Mouse (Mus musculus) liver, embryonic 14.5 days (tissue): ENCODE measurements around the gene Mrps17. TPM values are rescaled to one million over a fixed set of nuclear protein-coding genes. Genes with fewer than 3 reads are reported as not detected.

Source experiments
- ATAC-seq: fragments of 200-750 bp; cut with Nextera tagmentation; 2 replicates; pipeline ENCODE4 v1.8.0; 2017; ENCODE audit warnings: moderate number of reproducible peaks, mild to moderate bottlenecking, moderate library complexity; ENCODE audit not compliant: insufficient read depth
- DNase-seq, 3 experiments: peaks; one replicate each; pipeline ENCODE4 v3.0.0-alpha.2; 2012 to 2013; ENCODE audit warnings: low read depth in 3 of 3, low spot score in 3 of 3
- H3K27ac ChIP-seq: fragments of 300-500 bp; sonication (generic); 2 replicates; pipeline ENCODE4 v1.5.1; 2014; ENCODE audit warnings: moderate library complexity, mild to moderate bottlenecking, control low read depth, inconsistent platforms
- H3K27me3 ChIP-seq: fragments of 300-500 bp; sonication (generic); 2 replicates; pipeline ENCODE4 v1.6.1; 2014; ENCODE audit warnings: mild to moderate bottlenecking, low read length, moderate library complexity; ENCODE audit not compliant: control insufficient read depth, insufficient read depth
- H3K36me3 ChIP-seq: fragments of 300-500 bp; sonication (generic); replicated peaks from 2 replicates; pipeline ENCODE4 v1.6.1; 2014; ENCODE audit warnings: low read depth; ENCODE audit not compliant: control insufficient read depth, insufficient read depth
- H3K4me1 ChIP-seq, 2 experiments: fragments of 200-500 bp in 1 of 2; fragments of 300-500 bp in 1 of 2; sonication (generic) in 1 of 2; replicated peaks; 2 replicates each; pipeline ENCODE4 v1.6.1; 2012 to 2014; ENCODE audit warnings: antibody characterized with exemption in 1 of 2, inconsistent platforms in 1 of 2, low read length in 1 of 2; ENCODE audit not compliant: control insufficient read depth in 2 of 2, insufficient read depth in 2 of 2
- H3K4me2 ChIP-seq: fragments of 300-500 bp; sonication (generic); 2 replicates; pipeline ENCODE4 v1.6.1; 2014; ENCODE audit warnings: low read depth, mild to moderate bottlenecking, control low read depth, moderate library complexity
- H3K4me3 ChIP-seq, 2 experiments: fragments of 200-500 bp in 1 of 2; fragments of 300-500 bp in 1 of 2; sonication (generic) in 1 of 2; 2 replicates each; pipeline ENCODE4 v1.5.1; 2012 to 2014; ENCODE audit warnings: low read depth in 2 of 2, low read length in 2 of 2, mild to moderate bottlenecking in 2 of 2, control low read depth in 1 of 2, inconsistent platforms in 1 of 2, moderate library complexity in 1 of 2; ENCODE audit not compliant: insufficient read depth in 1 of 2
- H3K9ac ChIP-seq: fragments of 300-500 bp; sonication (generic); replicated peaks from 2 replicates; pipeline ENCODE4 v1.6.1; 2014; ENCODE audit warnings: mild to moderate bottlenecking, control low read depth, moderate library complexity
- H3K9me3 ChIP-seq: fragments of 300-500 bp; sonication (generic); 2 replicates; pipeline ENCODE4 v1.6.1; 2016; ENCODE audit warnings: low read length, mixed read lengths; ENCODE audit not compliant: control insufficient read depth
- CTCF ChIP-seq: IDR thresholded peaks from 2 replicates; pipeline ENCODE4 v1.5.1; 2016; ENCODE audit warnings: antibody characterized with exemption, low read depth, control low read depth
- EP300 ChIP-seq: IDR thresholded peaks from 2 replicates; pipeline ENCODE4 v1.6.1; 2016; ENCODE audit warnings: antibody characterized with exemption, low read depth
- WGBS: fragments of 180-500 bp; shearing (Covaris S2); extraction: QIAGEN DNeasy Blood & Tissue Kit; methylation state at CpG from one replicate; pipeline ENCODE4 v1.1.7; 2014; ENCODE audit not compliant: insufficient replicate concordance; 5-methylcytosine and 5-hydroxymethylcytosine counted together
- polyA plus RNA-seq, 2 experiments: library from polyadenylated mRNA; depleted of rRNA in 1 of 2; stranded (reverse) in 1 of 2; unstranded in 1 of 2; fragments of >200 nt; fragmentation: Nextera tagmentation in 1 of 2; extraction: Ambion mirVana in 1 of 2; gene quantifications; 2 replicates each; pipeline versions ENCODE4 v1.2.1 to v1.2.3; 2012 to 2014

Gene Mrps17
- polyA plus RNA-seq, 2 experiments = 54.6 to 111 TPM

- H3K4me3 ChIP-seq = no peak overlapping the region
- no peak overlapping the region for H3K9ac ChIP-seq
- DNase-seq = no peak
- H3K36me3 ChIP-seq = no peaks in the 10 kb centered on the region; the same call in 1 of the 2 replicates
- H3K4me2 ChIP-seq = no peak overlapping the region
- peak; percentile 68 for TF ChIP-seq CTCF
- no peak for TF ChIP-seq EP300
- no peak for ATAC-seq
- peaks cover 20 to 32% of the 10 kb centered on the region in 2 experiments for H3K4me1 ChIP-seq
- no peak overlapping the region for H3K27ac ChIP-seq
- no peaks in the 10 kb centered on the region for H3K27me3 ChIP-seq
- H3K9me3 ChIP-seq = no peaks in the 10 kb centered on the region
- WGBS = 92% methylated on average over 1 of the region's 1 CpGs
These were observed 25.7 kb downstream of the Mrps17 start for GRCm38 (mm10) chr5:129740976-129741375.

GRCm38 (mm10) chr5:129742903-129743488 lies 27.7 kb downstream of the Mrps17 start:
- ATAC-seq = peak; percentile 93
- 15% methylated on average over 7 of the region's 7 CpGs for WGBS
- no peaks in the 10 kb centered on the region for H3K9me3 ChIP-seq
- TF ChIP-seq CTCF = no peak
- 0 out of 2 replicates have a peak, but pooled peaks have one; percentile 23 for TF ChIP-seq EP300
- H3K9ac ChIP-seq = no peak overlapping the region; the same call in 1 of the 2 replicates
- H3K4me3 ChIP-seq = no peak overlapping the region
- no peaks in the 10 kb centered on the region for H3K27me3 ChIP-seq
- peaks cover 20 to 32% of the 10 kb centered on the region in 2 experiments for H3K4me1 ChIP-seq
- peak overlapping the region; percentile 63 for H3K27ac ChIP-seq
- H3K4me2 ChIP-seq = peak overlapping the region; percentile 48
- peak; percentile 45 to 50 (median 45) for DNase-seq
- H3K36me3 ChIP-seq = no peaks in the 10 kb centered on the region; the same call in 1 of the 2 replicates

GRCm38 (mm10) chr5:129744050-129744449 lies 28.8 kb downstream of the Mrps17 start:
- Histone ChIP-seq H3K4me1 (peaks cover 20 to 32% of the 10 kb centered on the region in 2 experiments), H3K9ac (no peak overlapping the region), H3K4me3 (no peak overlapping the region), H3K36me3 (no peaks in the 10 kb centered on the region; the same call in 1 of the 2 replicates), H3K27ac (peak overlapping the region; percentile 63), H3K9me3 (no peaks in the 10 kb centered on the region), H3K4me2 (peak overlapping the region; percentile 48), H3K27me3 (no peaks in the 10 kb centered on the region)
- TF ChIP-seq CTCF (no peak), EP300 (0 out of 2 replicates have a peak, but pooled peaks have one; percentile 10)
- ATAC-seq = no peak
- WGBS = 34% methylated on average over 6 of the region's 6 CpGs
- no peak for DNase-seq

DNA sequence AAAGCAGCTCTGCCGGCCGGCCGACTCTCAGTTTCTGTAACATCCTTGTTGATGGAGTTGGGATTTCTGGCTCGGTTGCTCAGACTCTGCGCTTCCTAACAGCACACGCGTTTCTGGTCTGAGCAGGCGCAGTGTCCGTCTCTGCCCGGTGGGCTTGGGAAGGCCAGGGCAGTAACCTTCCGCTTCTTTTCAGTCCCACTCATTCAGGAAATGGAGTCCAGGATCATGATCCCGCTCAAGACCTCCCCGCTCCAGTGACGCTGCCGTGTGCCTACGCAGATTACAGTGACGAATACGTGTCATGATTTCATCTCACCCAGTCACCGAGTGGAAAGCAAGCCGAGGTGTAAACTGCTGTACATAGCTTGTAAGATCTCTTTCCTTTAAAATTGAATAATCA lies 41.6 kb downstream of the Mrps17 start:
- H3K4me3 ChIP-seq = no peak overlapping the region
- WGBS = 85% methylated on average over 20 of the region's 20 CpGs
- H3K27ac ChIP-seq = no peak overlapping the region
- no peaks in the 10 kb centered on the region for H3K36me3 ChIP-seq
- TF ChIP-seq CTCF (no peak), EP300 (no peak)
- H3K9me3 ChIP-seq = no peaks in the 10 kb centered on the region
- no peak overlapping the region for H3K9ac ChIP-seq
- peaks cover 0 to 2% of the 10 kb centered on the region in 2 experiments; a peak in 1 of 4 replicates for H3K4me1 ChIP-seq
- no peak overlapping the region for H3K4me2 ChIP-seq
- no peak for DNase-seq
- no peak for ATAC-seq
- no peaks in the 10 kb centered on the region for H3K27me3 ChIP-seq

GRCm38 (mm10) chr5:129759929-129760480 lies 44.7 kb downstream of the Mrps17 start:
- Histone ChIP-seq H3K36me3 (no peaks in the 10 kb centered on the region), H3K9me3 (no peaks in the 10 kb centered on the region)

More at GRCm38 (mm10) chr5:129759929-129760480, 44.7 kb downstream of the Mrps17 start:
- Histone ChIP-seq H3K4me3 (no peak overlapping the region), H3K27me3 (no peaks in the 10 kb centered on the region), H3K27ac (no peak overlapping the region), H3K4me2 (no peak overlapping the region), H3K9ac (no peak overlapping the region), H3K4me1 (peaks cover 0 to 2% of the 10 kb centered on the region in 2 experiments; a peak in 1 of 4 replicates)
- TF ChIP-seq EP300 = no peak
- no peak for TF ChIP-seq CTCF
- ATAC-seq (no peak), DNase-seq (no peak)
- 75% methylated on average over 13 of the region's 13 CpGs for WGBS
